In genomic region chr13:3890061-3890460, GRCm38 (mm10) we compare ENCODE assay signal across 1 mouse cellular context.
A peak's percentile ranks its signal among the peaks of the same experiment; 100 is the strongest.
TF ChIP-seq lines count a peak whose summit lies in the region.

No protein-coding gene starts in this region.

TF ChIP-seq in CH12.LX, 34 proteins besides CTCF, POLR2A, EP300 and RAD21:
- TF ChIP-seq MYC (IDR thresholded peaks at IDR 0.05; ENCODE audit: low read depth, low read length) (0 out of 2 replicates have a peak, but pooled peaks have one; percentile 29), USF2 (conservative IDR thresholded peaks at IDR 0.05; ENCODE audit: low read depth, low read length) (no peak), ETS1 (conservative IDR thresholded peaks at IDR 0.05; ENCODE audit: low read depth, low read length) (no peak), BHLHE40 (IDR thresholded peaks at IDR 0.05; ENCODE audit: low read depth, low read length) (0 out of 2 replicates have a peak, but pooled peaks have one; percentile 36), IRF4 (IDR thresholded peaks at IDR 0.05; ENCODE audit: low read depth, low read length) (peak; percentile 31; the same call in 1 of the 2 replicates)
